Mouse (Mus musculus): ENCODE results near the gene Lhx2.

The Lhx2 gene

DNA sequence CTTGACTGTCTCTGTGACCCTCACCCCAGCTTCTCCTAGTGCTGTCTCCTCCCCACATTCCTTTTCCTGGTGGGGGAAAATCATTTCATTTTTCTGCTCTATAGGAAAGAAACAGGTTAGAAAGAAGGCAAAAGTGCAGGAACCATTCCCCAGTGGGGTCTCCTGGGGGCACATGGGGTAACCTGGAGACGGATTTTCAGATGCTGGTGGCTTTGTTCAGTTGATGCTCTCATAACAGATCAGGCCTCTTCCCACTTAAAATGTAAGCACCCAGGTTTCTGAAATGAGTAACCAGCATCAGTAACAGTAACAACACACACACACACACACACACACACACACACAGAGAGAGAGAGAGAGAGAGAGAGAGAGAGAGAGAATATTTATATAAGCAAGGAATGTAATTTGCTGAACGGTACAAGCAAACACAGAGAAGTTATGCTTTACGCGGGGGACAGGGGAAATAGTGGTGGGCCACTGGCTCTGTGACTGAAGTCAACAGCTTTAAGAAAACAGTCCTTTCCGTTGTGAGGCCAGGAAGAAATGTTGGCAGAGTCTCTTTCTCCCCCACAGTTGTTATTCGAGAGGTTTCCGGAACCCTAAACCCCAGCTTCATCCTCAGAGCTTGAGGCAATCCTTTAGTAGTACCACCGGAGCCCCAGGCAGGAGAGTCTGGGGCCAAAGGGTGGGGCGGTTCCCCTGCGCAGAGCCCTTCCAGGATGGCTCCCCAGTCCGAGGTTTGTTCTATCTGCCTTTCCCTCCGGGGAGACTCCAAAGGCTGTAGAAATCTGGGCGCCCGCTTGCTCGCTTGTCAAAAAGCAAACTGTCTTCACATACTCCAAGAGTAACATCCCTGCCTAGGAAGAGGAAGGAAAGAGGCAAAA, 8.0 kb downstream of the Lhx2 start:
- DNase-seq (ENCODE audit: low spot score): no peak

DNA sequence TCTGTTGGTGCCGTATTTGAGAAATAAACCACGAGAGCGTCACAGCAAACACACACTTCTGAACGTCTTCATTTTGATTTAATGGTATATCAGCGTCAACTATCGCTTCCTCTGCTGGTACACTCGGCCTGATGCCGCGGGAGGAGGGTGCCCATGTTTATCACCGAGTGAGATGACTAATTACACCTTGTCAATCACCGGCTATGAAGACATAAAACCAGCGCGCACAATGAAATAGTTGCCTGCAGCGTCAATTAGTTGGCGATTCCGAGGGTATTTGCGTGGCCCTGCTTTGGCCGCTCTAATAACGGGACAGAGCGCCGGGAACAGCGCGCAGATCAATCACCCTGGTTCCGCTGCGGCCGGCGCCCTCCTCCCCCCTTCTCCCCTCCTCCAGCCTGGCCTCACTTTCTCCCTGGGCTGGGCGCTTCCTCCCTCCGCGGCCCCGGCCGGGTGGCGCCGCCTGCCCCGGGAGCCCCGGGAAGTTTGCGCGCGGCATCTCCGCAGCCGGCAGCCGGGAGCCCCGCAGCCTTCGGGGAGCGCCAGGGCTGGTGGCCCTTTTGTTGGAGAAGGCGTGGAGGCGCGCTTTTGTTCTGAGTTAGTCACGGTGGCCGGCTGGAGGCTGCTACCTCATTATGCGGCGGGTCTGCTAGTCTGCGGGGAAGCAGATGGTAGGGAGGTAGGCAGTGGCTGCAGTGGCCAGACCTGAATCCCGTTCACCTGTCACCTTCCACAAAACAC, 8.9 kb downstream of the Lhx2 start:
- peak; percentile 77 for DNase-seq (ENCODE audit: low spot score)

DNA sequence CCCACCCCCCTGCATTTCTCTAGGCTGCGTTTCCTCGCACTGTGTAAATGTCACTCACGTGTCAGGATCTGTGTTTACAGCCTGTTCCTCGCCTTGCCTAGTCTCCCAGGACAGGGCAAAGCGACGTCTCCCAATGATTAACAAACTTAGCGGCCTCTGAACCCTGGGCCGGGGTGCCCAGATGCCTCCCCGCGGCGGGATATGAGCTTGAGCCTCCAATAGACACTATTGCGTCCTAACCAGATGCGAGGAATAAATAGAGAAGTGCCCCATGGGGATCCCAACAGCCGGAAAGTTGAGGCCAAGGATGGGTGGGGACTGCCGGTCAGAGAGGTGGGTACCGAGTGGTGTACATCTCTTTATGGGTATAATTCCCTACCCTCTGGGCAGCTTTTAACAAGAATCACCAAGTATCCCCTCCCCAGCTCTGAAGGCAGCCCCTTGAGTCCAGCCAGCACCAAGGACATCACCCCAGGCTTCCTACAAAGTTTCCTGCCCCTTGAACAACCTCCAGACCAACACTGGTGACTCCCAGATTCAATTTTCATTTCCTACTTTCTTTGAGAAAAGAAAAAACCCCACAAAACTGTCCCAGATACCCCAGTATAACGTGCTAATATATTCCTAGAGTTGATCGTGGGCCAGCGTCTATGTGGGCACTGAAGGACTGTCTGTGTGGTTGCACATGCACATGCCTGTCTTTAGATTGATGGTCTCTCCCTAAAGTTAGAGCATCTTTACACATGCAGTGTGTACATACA, 9.8 kb downstream of the Lhx2 start:
- DNase-seq (ENCODE audit: low spot score): peak; percentile 42

DNA sequence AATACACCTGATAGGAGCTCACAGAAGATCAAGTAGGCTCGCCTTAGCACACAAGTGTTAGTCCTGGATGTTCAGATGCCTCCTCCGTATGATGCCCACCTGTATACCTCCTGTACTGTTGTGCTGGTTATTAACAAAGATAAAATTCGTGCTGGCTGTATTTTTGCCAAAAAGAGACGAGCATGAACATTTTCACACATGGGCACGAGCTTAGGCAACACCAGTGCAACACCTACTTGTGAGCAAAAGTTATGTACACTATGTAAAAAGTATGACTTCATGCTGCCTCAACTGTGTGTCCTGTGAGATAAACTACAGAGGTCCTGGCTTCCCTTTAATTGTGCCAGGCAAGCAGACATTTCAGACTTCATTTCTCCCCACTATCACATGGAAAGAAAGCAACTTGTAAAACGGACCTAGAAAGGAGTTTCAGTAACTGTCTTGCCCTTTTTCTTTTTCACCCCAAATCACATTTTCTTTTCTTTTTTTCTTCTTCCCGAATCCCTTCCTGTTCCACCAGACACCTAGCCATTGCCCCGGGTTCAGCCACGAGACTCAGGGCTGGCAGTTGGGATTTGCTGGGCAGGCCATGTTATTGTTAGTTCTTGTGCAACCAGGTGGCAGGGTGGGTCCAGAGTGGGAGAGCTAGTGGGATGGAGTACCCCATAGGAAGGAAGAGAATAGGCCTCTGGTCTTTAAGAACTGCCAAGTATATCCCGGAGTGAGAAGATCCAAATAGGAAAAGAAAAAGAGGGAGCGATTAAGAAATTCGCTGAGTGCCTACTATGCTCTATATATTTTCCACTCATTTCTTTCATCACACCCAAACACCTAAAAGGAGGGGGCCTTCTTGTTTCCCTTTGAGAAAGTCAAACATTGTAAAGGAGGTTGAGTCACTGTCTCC, 10.6 kb downstream of the Lhx2 start:
- DNase-seq (ENCODE audit: low spot score): peak; percentile 26

DNA sequence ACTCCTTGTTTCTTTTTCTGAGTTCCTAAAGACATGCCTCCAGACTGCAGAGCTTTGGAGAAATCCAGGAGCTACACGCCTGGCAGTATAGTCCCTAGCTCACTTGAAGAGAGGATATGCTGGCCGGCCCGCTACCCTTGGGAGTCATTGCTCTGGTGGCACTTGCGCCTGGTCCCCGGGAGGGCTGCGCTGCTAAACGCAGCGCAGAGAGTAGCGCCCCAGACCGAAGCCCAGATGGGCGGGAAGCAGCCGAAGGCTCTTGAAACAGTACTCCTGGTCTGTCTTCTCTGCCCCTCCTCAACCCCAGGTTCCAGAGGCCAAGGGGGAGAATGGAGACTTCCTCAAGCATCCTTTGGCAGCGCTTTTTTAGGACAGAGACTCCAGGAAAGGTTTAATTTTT, 11.3 kb downstream of the Lhx2 start:
- DNase-seq (ENCODE audit: low spot score): no peak

DNA sequence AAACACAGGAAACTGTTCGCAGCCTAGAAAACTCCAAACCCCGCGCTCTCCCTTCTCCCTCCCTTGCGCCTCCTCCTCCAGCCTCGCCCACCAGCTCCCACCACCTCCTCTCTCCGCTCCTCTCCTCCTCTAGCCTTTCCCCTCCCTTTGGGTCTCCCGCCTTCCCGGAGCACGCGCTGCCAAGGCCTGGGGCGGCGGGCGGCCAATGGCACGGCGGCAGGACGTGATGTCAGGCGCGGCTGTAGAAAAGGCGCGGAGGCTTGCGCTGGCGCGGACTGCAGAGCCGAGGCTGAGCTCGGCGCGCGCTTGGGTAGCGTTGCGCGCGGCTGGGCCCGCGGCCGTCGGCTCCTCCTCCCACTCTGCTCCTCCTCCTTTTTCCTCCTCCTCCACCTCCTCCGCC, 11.7 kb downstream of the Lhx2 start:
- DNase-seq (ENCODE audit: low spot score): peak; percentile 94

DNA sequence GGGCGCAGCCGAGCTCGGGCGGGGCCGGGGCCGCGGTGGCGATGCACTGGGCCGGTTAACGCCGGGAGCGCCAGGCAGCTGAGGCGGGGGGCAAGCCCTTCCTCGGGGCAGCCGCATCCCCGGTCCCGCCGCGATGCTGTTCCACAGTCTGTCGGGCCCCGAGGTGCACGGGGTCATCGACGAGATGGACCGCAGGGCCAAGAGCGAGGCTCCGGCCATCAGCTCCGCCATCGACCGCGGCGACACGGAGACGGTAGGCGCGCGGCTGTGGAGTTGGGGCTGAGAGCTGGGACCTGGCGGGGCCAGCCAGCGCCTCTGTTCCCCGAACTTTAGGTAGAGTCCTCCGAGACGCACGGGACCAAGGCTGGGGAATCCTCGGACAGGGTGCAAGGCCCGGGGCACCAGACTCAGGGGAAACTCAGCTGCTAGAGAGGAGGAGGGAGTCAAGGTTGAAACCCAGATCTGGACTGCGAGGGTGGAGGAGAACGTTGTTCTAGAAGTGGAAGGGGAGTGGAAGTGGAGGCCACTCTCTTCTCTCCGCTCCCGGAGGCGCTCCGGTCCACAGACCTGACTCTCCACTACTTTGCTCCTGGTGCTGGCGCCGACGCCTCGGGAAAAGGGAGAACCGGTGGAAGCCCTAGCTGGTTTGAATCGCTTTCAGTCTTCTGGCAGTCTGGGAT, 12.7 kb downstream of the Lhx2 start:
- DNase-seq (ENCODE audit: low spot score): peak; percentile 44

DNA sequence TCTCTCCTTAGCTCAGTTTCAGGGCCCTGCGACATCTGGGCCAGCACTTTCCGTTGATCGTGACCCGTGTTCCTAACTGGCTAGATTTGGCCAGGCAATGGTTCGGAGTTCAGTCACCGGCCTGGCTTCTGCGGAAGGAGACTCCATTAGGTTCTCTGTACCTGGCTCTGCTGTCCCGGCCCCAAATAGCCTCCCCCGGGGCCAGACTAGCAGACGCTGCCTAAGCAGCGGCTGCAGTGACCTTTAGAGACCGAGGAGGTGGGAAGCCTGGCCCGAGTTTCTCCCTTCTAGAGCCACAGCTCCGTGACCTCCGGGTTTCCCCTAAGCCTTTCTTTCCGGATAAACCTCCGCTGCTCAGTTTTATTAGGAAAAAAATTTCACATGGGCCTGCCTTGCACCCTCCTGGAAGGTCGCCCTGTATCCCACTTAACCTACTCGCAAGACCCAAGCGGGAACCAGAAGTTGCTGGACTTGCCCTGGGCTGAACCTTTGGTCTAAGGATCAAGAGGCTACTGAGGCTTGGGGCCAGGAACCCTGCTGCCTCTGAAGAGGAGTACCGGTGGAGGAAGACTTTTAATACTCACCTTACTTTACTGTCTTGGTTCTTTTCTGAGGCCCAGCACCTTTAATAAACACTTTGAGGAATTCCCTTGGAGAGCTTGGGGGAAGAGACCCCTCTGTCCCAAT, 13.4 kb downstream of the Lhx2 start:
- DNase-seq (ENCODE audit: low spot score): peak; percentile 54

DNA sequence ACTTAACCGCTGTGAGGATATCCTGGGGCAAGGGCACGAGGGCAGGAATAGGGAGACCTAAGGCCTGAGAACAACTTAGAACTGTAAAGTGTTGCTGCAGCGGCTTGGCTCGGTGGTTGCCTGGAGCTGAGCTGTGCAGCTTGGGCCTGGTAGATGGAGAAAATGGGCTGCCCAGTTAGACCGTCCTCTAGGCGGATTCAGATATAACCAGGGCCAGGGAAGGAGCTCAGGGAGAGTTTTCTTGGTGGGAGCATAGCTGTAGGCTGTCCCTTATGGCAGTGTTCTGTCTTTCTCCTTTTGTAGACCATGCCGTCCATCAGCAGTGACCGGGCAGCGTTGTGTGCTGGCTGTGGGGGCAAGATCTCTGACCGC, 13.9 kb downstream of the Lhx2 start:
- DNase-seq (ENCODE audit: low spot score): no peak

DNA sequence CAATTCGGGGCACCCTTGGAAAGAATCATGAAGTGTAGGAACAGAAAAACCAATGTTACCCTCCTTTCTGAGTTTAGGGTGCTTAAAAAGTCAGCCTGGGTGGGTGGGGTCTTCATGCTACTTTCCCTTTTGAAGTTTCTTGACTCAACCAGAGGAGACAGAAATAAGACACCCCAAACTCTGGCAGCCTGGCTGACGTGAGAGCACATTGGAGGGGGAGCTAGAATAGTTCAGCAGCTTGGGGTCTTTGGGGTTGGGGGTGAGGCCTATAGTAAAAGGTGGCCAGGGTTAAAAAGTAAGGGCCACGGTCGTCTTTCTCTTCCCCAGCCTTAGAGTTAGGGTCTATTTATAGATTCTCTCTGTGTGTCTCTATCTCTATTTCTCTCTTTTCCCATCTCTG, 14.6 kb downstream of the Lhx2 start:
- peak; percentile 27 for DNase-seq (ENCODE audit: low spot score)

DNA sequence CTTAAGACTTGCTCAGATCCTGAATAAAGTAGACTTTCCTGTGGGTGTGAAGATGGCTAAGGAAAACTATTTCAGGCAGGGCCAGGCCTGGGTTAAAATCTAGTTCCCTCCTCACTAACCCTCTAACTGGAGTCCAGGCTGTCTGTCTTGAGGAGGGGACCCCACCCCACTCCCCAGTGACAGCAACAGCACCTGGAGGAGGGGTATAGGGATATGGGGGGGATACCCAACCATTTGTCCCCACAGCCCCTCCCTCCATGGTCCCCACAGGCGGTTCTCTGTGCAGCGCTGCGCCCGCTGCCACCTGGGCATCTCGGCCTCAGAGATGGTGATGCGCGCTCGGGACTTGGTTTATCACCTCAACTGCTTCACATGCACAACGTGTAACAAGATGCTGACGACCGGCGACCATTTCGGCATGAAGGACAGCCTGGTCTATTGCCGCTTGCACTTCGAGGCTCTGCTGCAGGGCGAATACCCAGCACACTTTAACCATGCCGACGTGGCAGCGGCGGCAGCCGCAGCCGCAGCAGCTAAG, 15.2 kb downstream of the Lhx2 start:
- no peak for DNase-seq (ENCODE audit: low spot score)

DNA sequence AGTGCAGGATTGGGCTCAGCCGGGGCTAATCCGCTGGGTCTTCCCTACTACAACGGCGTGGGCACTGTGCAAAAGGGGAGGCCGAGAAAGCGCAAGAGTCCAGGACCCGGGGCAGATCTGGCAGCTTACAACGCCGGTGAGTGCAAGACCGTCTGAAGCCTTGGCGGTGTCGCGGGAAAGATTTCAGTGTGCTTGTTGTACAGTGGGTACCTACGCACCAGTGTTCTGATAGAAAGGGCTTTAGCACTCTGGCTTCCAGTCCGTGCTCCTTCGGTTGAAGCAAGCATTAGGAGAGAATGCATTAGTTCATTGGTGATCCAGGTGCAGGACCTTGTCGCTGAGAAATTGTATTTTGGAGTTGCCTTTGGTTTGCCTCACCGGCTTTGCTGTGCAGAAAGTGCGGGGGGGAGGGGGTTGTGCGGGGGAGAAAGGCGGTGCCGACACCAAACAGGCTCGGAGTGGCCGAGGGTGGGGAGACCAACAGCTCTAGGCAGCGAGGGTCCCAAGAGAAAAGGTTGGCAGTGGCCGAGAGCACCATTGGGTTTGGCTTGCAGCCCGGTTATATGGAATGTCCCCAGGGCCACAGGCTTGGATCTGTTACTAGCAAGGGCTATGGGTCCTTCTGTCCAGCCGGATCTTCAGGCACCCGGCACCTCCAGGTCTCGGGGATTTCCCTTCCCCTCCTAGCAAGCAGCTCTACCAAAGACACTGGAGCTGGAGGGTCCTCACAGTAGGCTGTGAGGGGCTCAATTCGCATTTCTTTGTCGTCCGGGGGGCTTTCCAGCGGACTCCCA, 15.8 kb downstream of the Lhx2 start:
- DNase-seq (ENCODE audit: low spot score): peak; percentile 65

DNA sequence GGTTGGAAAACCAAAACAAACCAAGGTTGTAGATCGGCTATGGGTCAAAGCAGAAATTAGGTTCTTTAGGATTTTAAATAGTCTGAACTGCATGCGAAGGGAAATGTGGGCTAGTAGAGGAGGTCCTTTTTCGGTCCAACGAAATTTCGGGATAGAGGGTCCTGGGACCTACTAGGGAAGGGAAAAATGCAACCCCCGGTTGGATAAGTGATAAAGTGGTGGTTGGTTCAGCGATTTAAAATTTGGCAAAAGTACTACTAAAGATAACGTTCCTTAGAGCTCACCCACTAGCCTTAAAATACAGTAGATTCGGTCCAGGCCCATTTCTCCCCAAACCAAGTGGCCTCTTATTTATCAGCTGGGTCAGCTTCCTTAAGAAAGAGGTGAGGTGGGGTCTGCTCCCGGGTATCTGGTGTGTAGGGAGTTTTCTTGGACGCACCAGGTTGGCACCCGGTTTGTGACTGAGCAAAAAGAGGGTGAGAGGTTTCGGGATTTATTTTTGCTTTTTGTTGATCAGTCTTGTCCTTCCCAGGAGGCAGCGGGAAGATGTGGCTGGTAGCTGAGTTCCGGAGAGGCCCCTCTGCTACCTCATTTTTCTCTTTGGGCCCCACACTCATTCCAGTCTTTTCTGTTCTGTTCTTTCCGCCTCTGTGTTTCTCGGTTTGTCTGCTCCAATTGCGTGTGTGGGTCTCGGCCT, 16.8 kb downstream of the Lhx2 start:
- DNase-seq (ENCODE audit: low spot score): peak; percentile 61

DNA sequence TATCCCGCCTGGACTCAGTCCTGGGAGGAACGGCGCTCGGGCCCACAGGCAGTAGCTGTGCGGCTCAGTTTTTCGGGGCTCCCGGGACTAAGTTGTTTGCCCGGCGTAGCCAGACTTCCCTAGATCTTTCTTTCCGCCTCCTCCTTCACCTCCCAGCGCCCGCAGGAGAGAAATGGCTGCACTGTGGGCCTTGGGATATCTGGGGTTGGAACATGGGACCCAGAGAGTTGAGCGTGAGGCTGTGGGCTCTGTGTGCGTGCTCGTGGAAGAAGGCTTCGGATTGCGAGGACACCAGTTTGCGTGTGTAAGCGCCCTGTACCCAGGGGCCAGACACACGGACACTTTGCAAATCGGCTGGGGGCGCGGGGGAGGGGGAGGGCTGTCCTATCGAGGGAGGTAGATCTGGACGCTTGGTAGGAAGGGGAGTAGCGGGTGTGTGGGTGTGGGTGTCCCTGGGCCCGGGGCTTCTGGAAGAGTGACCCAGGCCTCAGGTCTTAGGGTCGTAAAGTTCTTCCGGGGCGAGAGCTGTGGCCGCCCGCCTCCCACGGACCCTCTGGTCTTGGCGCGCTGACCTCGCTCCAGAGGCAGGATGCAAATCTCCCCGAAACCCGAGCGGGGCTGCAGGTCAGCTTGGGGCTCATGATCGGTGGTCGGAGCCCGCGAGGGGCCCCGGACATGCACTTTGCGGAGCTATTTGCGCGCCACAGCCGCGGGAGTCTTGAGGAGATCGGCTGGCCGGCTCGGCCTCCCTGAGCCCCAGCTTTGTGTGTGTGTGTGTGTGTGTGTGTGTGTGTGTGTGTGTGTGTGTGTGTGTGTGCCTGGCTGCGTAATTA, 17.6 kb downstream of the Lhx2 start:
- peak; percentile 62 for DNase-seq (ENCODE audit: low spot score)

DNA sequence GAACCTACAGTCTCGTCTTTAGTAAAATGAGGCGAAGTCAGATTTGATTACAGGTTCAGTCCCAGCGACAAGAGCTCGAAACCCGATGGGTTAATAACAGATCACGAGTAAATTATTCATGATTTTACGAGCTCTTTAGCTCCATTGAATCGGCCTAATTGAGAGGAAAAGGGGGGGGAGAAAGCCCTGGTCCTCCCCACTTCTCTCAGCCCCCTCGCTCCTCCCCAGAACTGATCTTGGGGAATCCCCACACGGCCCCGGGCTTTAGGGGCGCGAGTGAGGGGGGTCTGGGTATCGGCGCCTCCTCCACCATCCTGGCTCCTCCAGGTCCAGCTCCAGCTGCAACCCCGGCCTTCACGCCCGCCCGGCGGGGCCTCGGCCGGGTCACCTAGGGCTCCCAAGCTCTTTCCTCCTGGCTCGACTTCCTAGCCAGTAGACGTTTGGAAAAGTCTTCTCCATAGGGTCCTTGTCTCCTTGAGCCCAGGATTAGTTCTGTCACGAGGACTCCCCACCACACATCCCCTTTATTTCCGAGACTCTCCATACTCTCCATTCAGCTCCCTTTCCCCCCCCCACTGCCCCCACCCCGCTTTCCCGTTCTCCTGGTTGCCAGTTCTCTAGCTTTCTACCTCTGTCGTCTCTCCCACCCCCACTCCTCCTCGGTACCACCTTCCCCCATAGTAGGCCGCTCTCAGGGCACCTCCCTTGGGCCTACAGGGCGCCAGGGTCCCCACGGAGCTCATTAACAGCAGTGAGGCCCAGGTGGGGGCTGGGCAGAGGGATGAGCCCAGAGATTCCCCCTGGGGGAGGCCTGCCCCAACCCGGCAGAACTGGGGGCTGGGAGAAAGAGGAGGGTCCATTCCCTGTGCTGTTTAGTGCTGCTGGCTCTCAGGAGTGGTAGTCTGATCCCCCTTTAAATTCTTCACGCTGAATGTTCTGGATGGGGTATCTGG, 18.5 kb downstream of the Lhx2 start:
- DNase-seq (ENCODE audit: low spot score): peak; percentile 58

DNA sequence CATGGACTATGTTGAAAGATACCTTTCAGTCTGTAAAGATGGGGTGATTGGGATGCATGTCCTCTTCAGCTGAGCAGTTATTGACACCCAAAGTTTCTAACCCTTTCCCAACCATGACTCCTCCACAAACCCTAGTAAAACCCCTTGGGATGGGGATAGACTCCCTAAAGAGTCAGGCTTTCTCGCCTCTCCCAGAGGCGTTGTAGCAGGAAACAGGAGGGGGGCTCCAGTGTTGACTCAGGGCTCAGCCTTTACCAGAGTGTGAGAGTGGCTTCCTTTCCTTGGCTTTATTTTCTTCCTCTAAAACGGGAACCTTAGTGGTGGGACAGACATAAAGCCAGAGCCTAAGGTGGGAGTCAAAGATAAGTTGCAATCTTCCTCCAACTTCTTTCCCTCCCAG, 19.5 kb downstream of the Lhx2 start:
- DNase-seq (ENCODE audit: low spot score): no peak

DNA sequence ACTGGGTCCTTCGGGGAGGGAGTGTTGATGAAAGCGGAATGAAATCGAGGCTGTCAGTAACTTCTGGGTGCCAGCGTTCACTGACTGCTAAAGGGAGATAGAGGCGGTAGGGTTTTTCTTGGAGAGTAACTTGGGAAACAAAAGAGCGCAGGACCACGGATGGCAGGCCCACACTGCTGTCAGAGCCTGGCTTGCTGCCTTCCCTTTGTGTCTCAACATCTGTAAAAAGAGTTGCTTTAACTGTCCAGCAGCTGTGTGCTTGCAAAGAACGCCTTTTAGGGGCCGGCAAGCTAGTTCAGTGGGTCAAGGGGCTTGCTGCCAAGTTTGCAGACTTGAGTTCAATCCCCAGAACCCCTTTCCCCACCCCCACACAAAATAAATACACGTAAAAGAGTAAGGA, 20.1 kb downstream of the Lhx2 start:
- peak; percentile 42 for DNase-seq (ENCODE audit: low spot score)

All from embryo, embryonic 10.5 days (tissue).